In the genomic region with DNA sequence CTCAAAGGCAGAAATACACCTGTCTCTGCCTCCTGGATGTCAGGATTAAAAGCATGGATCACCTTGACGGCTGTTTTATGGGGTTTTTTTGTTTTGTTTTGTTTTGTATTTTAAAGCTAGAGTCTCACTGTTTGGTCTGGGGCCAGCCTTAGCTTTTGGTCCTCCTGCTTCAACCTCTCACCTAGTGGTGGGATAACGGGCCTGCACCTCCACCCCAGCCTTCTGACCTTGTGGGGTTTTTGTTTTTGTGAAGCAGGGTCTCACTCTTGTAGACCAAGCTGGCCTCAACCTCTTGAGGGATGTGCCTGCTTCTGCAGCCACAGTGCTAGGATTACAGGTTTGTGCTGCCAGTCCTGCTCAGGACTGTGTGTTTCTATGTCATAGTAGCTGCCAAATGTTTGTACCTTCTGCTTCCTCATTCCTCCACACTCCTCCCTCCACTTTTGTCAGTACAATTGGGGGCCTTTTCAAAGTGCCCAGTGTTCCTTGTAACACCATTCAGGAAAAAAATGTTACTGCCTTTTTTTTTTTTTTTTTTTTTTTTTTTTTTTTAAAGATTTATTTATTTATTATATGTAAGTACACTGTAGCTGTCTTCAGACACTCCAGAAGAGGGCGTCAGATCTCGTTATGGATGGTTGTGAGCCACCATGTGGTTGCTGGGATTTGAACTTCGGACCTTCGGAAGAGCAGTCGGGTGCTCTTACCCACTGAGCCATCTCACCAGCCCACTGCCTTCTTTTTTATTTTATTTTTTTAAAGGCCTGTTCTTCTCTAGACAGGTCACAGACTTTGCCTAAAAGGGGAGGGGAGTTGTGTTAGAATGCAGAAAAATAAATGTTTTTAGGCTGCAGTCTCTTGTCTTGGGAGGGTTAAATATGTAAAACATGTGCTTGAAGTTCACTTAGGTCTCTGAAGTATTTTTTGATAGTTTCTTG, we compare ENCODE assay signal across 10 mouse cellular contexts. TPM values are rescaled to one million over a fixed set of nuclear protein-coding genes. Genes with fewer than 3 reads are reported as not detected.
DNase-seq lines count a peak whose midpoint lies in the region; ATAC-seq lines count a peak whose summit lies in the region.
"Had no signal": no experiment of that assay in that cellular context is flagged by ENCODE, and none has a peak within 500 bp of the region (broad histone marks: within the 10 kb centered on the region; RNA-seq: fewer than 3 reads in every experiment).

No protein-coding gene starts in this region.

- no peaks in the 10 kb centered on the region for H3K9me3 ChIP-seq in forebrain, embryonic 13.5 days (replicated peaks)
- H3K9me3 ChIP-seq in forebrain, embryonic 15.5 days, result no peaks in the 10 kb centered on the region
- H3K9me3 ChIP-seq in megakaryocyte, embryonic 14.5 days, result no peaks in the 10 kb centered on the region
- H3K9me3 ChIP-seq in liver, embryonic 12.5 days (replicated peaks), result no peaks in the 10 kb centered on the region
- no peaks in the 10 kb centered on the region for H3K9me3 ChIP-seq in midbrain, embryonic 16.5 days (replicated peaks; ENCODE audit: control insufficient read depth, low read length, poor library complexity, severe bottlenecking)
- H3K9me3 ChIP-seq: limb, embryonic 15.5 days had no signal

- no peak overlapping the region for H3K27ac ChIP-seq in forebrain, embryonic 13.5 days
- H3K27ac ChIP-seq in forebrain, embryonic 15.5 days (replicated peaks), result no peak overlapping the region
- peak overlapping the region; percentile 99 for H3K27ac ChIP-seq in liver, embryonic 12.5 days
- H3K27ac ChIP-seq in midbrain, embryonic 16.5 days (ENCODE audit: low read length), result no peak overlapping the region

- no peak overlapping the region for H3K4me3 ChIP-seq in forebrain, embryonic 13.5 days
- no peak overlapping the region for H3K4me3 ChIP-seq in forebrain, embryonic 15.5 days
- H3K4me3 ChIP-seq in megakaryocyte, embryonic 14.5 days (replicated peaks), result peak overlapping the region; percentile 97
- H3K4me3 ChIP-seq in liver, embryonic 12.5 days, result peak overlapping the region; percentile 96
- H3K4me3 ChIP-seq in midbrain, embryonic 16.5 days (ENCODE audit: low read depth, low read length), result no peak overlapping the region

- 0 out of 2 replicates have a peak overlapping the region, but pooled peaks have one; percentile 84 for H3K4me2 ChIP-seq in forebrain, embryonic 13.5 days
- no peak overlapping the region for H3K4me2 ChIP-seq in forebrain, embryonic 15.5 days (replicated peaks)
- peak overlapping the region; percentile 94 for H3K4me2 ChIP-seq in liver, embryonic 12.5 days
- no peak overlapping the region for H3K4me2 ChIP-seq in midbrain, embryonic 16.5 days (ENCODE audit: low read length)

- no peak overlapping the region for H3K9ac ChIP-seq in forebrain, embryonic 13.5 days
- no peak overlapping the region for H3K9ac ChIP-seq in forebrain, embryonic 15.5 days (replicated peaks)
- H3K9ac ChIP-seq in liver, embryonic 12.5 days, result peak overlapping the region; percentile 99
- no peak overlapping the region for H3K9ac ChIP-seq in midbrain, embryonic 16.5 days (ENCODE audit: low read depth, low read length)
- H3K9ac ChIP-seq: limb, embryonic 15.5 days had no signal

- H3K36me3 ChIP-seq in forebrain, embryonic 13.5 days (ENCODE audit: poor library complexity, severe bottlenecking), result no peaks in the 10 kb centered on the region
- no peaks in the 10 kb centered on the region for H3K36me3 ChIP-seq in forebrain, embryonic 15.5 days
- H3K36me3 ChIP-seq in megakaryocyte, embryonic 14.5 days (replicated peaks; ENCODE audit: low read length), result peaks cover 8% of the 10 kb centered on the region
- H3K36me3 ChIP-seq in liver, embryonic 12.5 days, result peaks cover 7% of the 10 kb centered on the region; the same call in 1 of the 2 replicates
- no peaks in the 10 kb centered on the region for H3K36me3 ChIP-seq in midbrain, embryonic 16.5 days (ENCODE audit: control insufficient read depth, insufficient read depth, low read length)
- H3K36me3 ChIP-seq: limb, embryonic 15.5 days had no signal

- H3K27me3 ChIP-seq in forebrain, embryonic 13.5 days, result no peaks in the 10 kb centered on the region
- no peaks in the 10 kb centered on the region for H3K27me3 ChIP-seq in forebrain, embryonic 15.5 days
- no peaks in the 10 kb centered on the region for H3K27me3 ChIP-seq in megakaryocyte, embryonic 14.5 days (replicated peaks)
- H3K27me3 ChIP-seq in liver, embryonic 12.5 days (replicated peaks), result no peaks in the 10 kb centered on the region
- H3K27me3 ChIP-seq in midbrain, embryonic 16.5 days (ENCODE audit: control insufficient read depth, insufficient read depth, low read depth, low read length), result no peaks in the 10 kb centered on the region
- H3K27me3 ChIP-seq: limb, embryonic 15.5 days had no signal

- no peak for ATAC-seq in forebrain, embryonic 13.5 days
- ATAC-seq in forebrain, embryonic 15.5 days (replicated peaks), result no peak
- no peak for ATAC-seq in megakaryocyte, adult 5-6 weeks (ENCODE audit: poor library complexity, severe bottlenecking)
- ATAC-seq in liver, embryonic 12.5 days, result no peak
- no peak for ATAC-seq in midbrain, embryonic 16.5 days

- WGBS in forebrain, embryonic 13.5 days, result 80% methylated on average over 5 of the region's 7 CpGs
- 73% methylated on average over 7 of the region's 7 CpGs for WGBS in forebrain, embryonic 15.5 days
- 49% methylated on average over 6 of the region's 7 CpGs for WGBS in liver, embryonic 12.5 days (ENCODE audit: insufficient replicate concordance)
- 81% methylated on average over 5 of the region's 7 CpGs for WGBS in midbrain, embryonic 16.5 days

- DNase-seq in thymus, postnatal 36 days, result peak; percentile 43 to 52
- DNase-seq in c-Kit-positive CD71-positive TER-119-positive erythroid progenitor cells, embryonic 14.5 days (ENCODE audit: low spot score), result no peak

- H3K4me1 ChIP-seq in forebrain, embryonic 13.5 days, result peaks cover 27% of the 10 kb centered on the region
- H3K4me1 ChIP-seq in forebrain, embryonic 15.5 days, result peaks cover 28% of the 10 kb centered on the region
- peaks cover 69% of the 10 kb centered on the region for H3K4me1 ChIP-seq in megakaryocyte, embryonic 14.5 days
- H3K4me1 ChIP-seq in liver, embryonic 12.5 days, result peaks cover 74% of the 10 kb centered on the region
- H3K4me1 ChIP-seq in midbrain, embryonic 16.5 days (ENCODE audit: control insufficient read depth, insufficient read depth, low read length), result peaks cover 14% of the 10 kb centered on the region

RNA-seq across cellular contexts. Expression of a gene that starts 3.1 kb away (rescaled TPM):
- 5.5 and 5.6 TPM in 2 replicates for polyA plus RNA-seq in forebrain, embryonic 13.5 days (2015; fragmentation: Nextera tagmentation; extraction: Ambion mirVana)
- polyA plus RNA-seq in forebrain, embryonic 15.5 days (2015; fragmentation: Nextera tagmentation; extraction: Ambion mirVana), result 4.5 TPM in 2 replicates
- polyA plus RNA-seq in megakaryocyte, embryonic 14.5 days (2012; ENCODE audit: insufficient read depth, low replicate concordance), result 0.79 and 4.7 TPM in 2 replicates
- 8.9 and 11.7 TPM in 2 replicates for total RNA-seq in megakaryocyte, adult 5-6 weeks (2015)
- total RNA-seq in megakaryocyte, adult 5-6 weeks (2017), result 9.1 and 10.1 TPM in 2 replicates
- polyA plus RNA-seq in liver, embryonic 12.5 days (2016; fragmentation: Nextera tagmentation; extraction: Ambion mirVana), result 7.3 and 8.2 TPM in 2 replicates
- polyA plus RNA-seq in midbrain, embryonic 16.5 days (2015; fragmentation: Nextera tagmentation; extraction: Ambion mirVana), result 3.1 and 3.4 TPM in 2 replicates

RNA-seq across cellular contexts. Expression of a gene that starts 3.7 kb away (rescaled TPM):
- 18.4 and 18.5 TPM in 2 replicates for polyA plus RNA-seq in forebrain, embryonic 13.5 days (2015; fragmentation: Nextera tagmentation; extraction: Ambion mirVana)
- polyA plus RNA-seq in forebrain, embryonic 15.5 days (2015; fragmentation: Nextera tagmentation; extraction: Ambion mirVana), result 16.2 and 19.0 TPM in 2 replicates
- polyA plus RNA-seq in megakaryocyte, embryonic 14.5 days (2012; ENCODE audit: insufficient read depth, low replicate concordance), result 2.4 and 7.2 TPM in 2 replicates
- 11.9 and 13.5 TPM in 2 replicates for total RNA-seq in megakaryocyte, adult 5-6 weeks (2015)
- 7.2 and 9.2 TPM in 2 replicates for total RNA-seq in megakaryocyte, adult 5-6 weeks (2017)
- polyA plus RNA-seq in liver, embryonic 12.5 days (2016; fragmentation: Nextera tagmentation; extraction: Ambion mirVana), result 10.3 and 10.8 TPM in 2 replicates
- 14.7 and 15.7 TPM in 2 replicates for polyA plus RNA-seq in midbrain, embryonic 16.5 days (2015; fragmentation: Nextera tagmentation; extraction: Ambion mirVana)

RNA-seq across cellular contexts. Expression of a gene that starts 30.8 kb away (rescaled TPM):
- 4.9 and 5.2 TPM in 2 replicates for polyA plus RNA-seq in forebrain, embryonic 13.5 days (2015; fragmentation: Nextera tagmentation; extraction: Ambion mirVana)
- polyA plus RNA-seq in forebrain, embryonic 15.5 days (2015; fragmentation: Nextera tagmentation; extraction: Ambion mirVana), result 4.5 and 5.7 TPM in 2 replicates
- polyA plus RNA-seq in megakaryocyte, embryonic 14.5 days (2012; ENCODE audit: insufficient read depth, low replicate concordance), result 2.9 and 5.8 TPM in 2 replicates
- 1.3 and 2.2 TPM in 2 replicates for total RNA-seq in megakaryocyte, adult 5-6 weeks (2015)
- 4.8 and 6.7 TPM in 2 replicates for total RNA-seq in megakaryocyte, adult 5-6 weeks (2017)
- polyA plus RNA-seq in liver, embryonic 12.5 days (2016; fragmentation: Nextera tagmentation; extraction: Ambion mirVana), result 2.1 and 2.9 TPM in 2 replicates
- 6.2 and 7.6 TPM in 2 replicates for polyA plus RNA-seq in midbrain, embryonic 16.5 days (2015; fragmentation: Nextera tagmentation; extraction: Ambion mirVana)

RNA-seq across cellular contexts. Expression of a gene that starts 44.2 kb away (rescaled TPM):
- polyA plus RNA-seq in forebrain, embryonic 13.5 days (2015; fragmentation: Nextera tagmentation; extraction: Ambion mirVana), result 0.71 and 1.2 TPM in 2 replicates
- polyA plus RNA-seq in forebrain, embryonic 15.5 days (2015; fragmentation: Nextera tagmentation; extraction: Ambion mirVana), result 1.2 TPM in 2 replicates
- not detected in 2 replicates for polyA plus RNA-seq in megakaryocyte, embryonic 14.5 days (2012; ENCODE audit: insufficient read depth, low replicate concordance)
- total RNA-seq in megakaryocyte, adult 5-6 weeks (2015), result 0.58 TPM in 1 of 2 replicates, not detected in the other
- total RNA-seq in megakaryocyte, adult 5-6 weeks (2017), result 0.18 TPM in 1 of 2 replicates, not detected in the other
- polyA plus RNA-seq in liver, embryonic 12.5 days (2016; fragmentation: Nextera tagmentation; extraction: Ambion mirVana), result 0.18 and 0.29 TPM in 2 replicates
- 1.3 and 1.9 TPM in 2 replicates for polyA plus RNA-seq in midbrain, embryonic 16.5 days (2015; fragmentation: Nextera tagmentation; extraction: Ambion mirVana)
- polyA plus RNA-seq: small intestine, adult 2 months had no signal

RNA-seq across cellular contexts. Expression of a gene that starts 48.5 kb away (rescaled TPM):
- polyA plus RNA-seq in forebrain, embryonic 13.5 days (2015; fragmentation: Nextera tagmentation; extraction: Ambion mirVana), result 4.5 and 5.3 TPM in 2 replicates
- polyA plus RNA-seq in forebrain, embryonic 15.5 days (2015; fragmentation: Nextera tagmentation; extraction: Ambion mirVana), result 7.3 and 7.4 TPM in 2 replicates
- polyA plus RNA-seq in megakaryocyte, embryonic 14.5 days (2012; ENCODE audit: insufficient read depth, low replicate concordance), result 0.63 TPM in 1 of 2 replicates, not detected in the other
- total RNA-seq in megakaryocyte, adult 5-6 weeks (2015), result not detected in 2 replicates
- 0.08 and 0.15 TPM in 2 replicates for total RNA-seq in megakaryocyte, adult 5-6 weeks (2017)
- 0.98 and 1.0 TPM in 2 replicates for polyA plus RNA-seq in liver, embryonic 12.5 days (2016; fragmentation: Nextera tagmentation; extraction: Ambion mirVana)
- 10.6 and 11.6 TPM in 2 replicates for polyA plus RNA-seq in midbrain, embryonic 16.5 days (2015; fragmentation: Nextera tagmentation; extraction: Ambion mirVana)

Comparison
In these comparisons a context has a peak if more than half of its experiments do, and no peak if none do; other contexts are left out.
1. H3K4me2 ChIP-seq: peak in forebrain, embryonic 13.5 days (single experiment) and liver, embryonic 12.5 days (single experiment); none in forebrain, embryonic 15.5 days (single experiment) and midbrain, embryonic 16.5 days (single experiment).
2. H3K4me3 ChIP-seq: peak in megakaryocyte, embryonic 14.5 days (single experiment) and liver, embryonic 12.5 days (single experiment); none in forebrain, embryonic 13.5 days (single experiment), forebrain, embryonic 15.5 days (single experiment) and midbrain, embryonic 16.5 days (single experiment).